ENCODE assay signal across 17 mouse cellular contexts in the genomic region with DNA sequence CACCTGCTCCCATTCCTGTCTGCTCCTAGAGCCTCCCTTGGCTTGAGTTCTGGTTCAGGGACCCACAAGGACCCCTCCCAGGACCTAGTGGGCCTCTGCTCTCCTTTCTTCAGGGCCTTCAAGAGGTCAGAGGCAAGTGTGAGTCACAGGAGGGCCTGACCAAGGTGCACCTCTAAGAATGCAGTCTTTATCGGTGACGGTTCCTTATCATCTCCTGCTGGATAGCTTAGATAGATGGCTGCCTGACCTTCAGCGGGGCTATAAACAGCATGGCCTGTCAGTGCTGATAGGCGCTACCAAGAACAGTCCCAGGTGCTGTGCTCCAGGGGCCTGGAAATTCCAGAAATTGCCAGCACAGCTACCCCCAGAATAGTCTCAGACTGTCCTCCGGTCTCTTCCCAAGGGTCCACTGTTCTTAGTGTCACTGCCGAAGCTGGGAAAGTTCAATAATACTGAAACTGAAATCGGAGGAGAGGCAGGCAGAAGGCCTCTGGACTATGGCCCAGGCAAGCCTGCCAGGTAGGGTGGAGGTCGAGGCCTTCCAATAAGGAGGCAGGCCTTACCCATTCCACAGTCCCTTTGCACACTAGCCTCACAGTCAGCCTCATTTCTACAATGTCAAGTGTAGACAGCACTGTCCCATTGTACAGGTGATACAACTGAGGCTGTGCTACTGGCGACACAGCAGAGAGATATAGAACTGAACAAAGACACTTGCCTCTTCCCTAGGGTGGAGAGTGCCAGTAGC. TPM values are rescaled to one million over a fixed set of nuclear protein-coding genes. Genes with fewer than 3 reads are reported as not detected.
DNase-seq lines count a peak whose midpoint lies in the region; ATAC-seq and TF ChIP-seq lines count a peak whose summit lies in the region.
"Had no signal": no experiment of that assay in that cellular context is flagged by ENCODE, and none has a peak within 500 bp of the region (broad histone marks: within the 10 kb centered on the region; RNA-seq: fewer than 3 reads in every experiment).

No protein-coding gene starts in this region.

- ATAC-seq in heart, embryonic 16.5 days (replicated peaks; ENCODE audit: extremely low read depth, insufficient read depth, low FRiP score): no peak
- peak; percentile 13; the same call in 1 of the 2 replicates for ATAC-seq in liver, embryonic 14.5 days (ENCODE audit: insufficient read depth)
- ATAC-seq in forebrain, embryonic 11.5 days (replicated peaks; ENCODE audit: low FRiP score): no peak
- ATAC-seq: activated CD4-positive, CD25-positive, alpha-beta regulatory T cell, adult 4 months had no signal

- intact Hi-C loops in gastrocnemius, adult 2 months (cut with DNase I): no loop called here

- no peak for TF ChIP-seq EP300 in liver, embryonic 14.5 days (IDR thresholded peaks at IDR 0.05; ENCODE audit: low read depth)

- H3K9me3 ChIP-seq in heart, embryonic 16.5 days (replicated peaks; ENCODE audit: control insufficient read depth, low read length): no peaks in the 10 kb centered on the region
- H3K9me3 ChIP-seq in liver, embryonic 14.5 days (ENCODE audit: control insufficient read depth, low read length): no peaks in the 10 kb centered on the region
- H3K9me3 ChIP-seq in forebrain, embryonic 11.5 days (ENCODE audit: control insufficient read depth, low read length): no peaks in the 10 kb centered on the region
- H3K9me3 ChIP-seq: embryonic facial prominence, embryonic 10.5 days; forebrain, embryonic 12.5 days; G1E; midbrain, embryonic 10.5 days had no signal

- WGBS in heart, embryonic 16.5 days: 38% methylated on average over 9 of the region's 9 CpGs
- 42% methylated on average over 9 of the region's 9 CpGs for WGBS in liver, embryonic 14.5 days (ENCODE audit: insufficient replicate concordance)
- WGBS in forebrain, embryonic 11.5 days: 85% methylated on average over 9 of the region's 9 CpGs

- peak overlapping the region; percentile 93 for H3K9ac ChIP-seq in heart, embryonic 16.5 days (ENCODE audit: low read length)
- H3K9ac ChIP-seq in liver, embryonic 14.5 days (replicated peaks): no peak overlapping the region
- H3K9ac ChIP-seq in forebrain, embryonic 11.5 days (ENCODE audit: low read length): no peak overlapping the region
- H3K9ac ChIP-seq: forebrain, embryonic 12.5 days had no signal

- TF ChIP-seq CTCF in gastrocnemius, adult 2 months (IDR thresholded peaks at IDR 0.05): no peak
- TF ChIP-seq CTCF in liver, embryonic 14.5 days (IDR thresholded peaks at IDR 0.05; ENCODE audit: low read depth): no peak

- H3K4me1 ChIP-seq in heart, embryonic 16.5 days (ENCODE audit: control insufficient read depth, insufficient read depth, low read length): peaks cover 49% of the 10 kb centered on the region
- H3K4me1 ChIP-seq in liver, embryonic 14.5 days (replicated peaks; ENCODE audit: control insufficient read depth in 2 of 2, insufficient read depth in 2 of 2, low read length in 1 of 2): 0 out of 4 replicates have a peak, but pooled peaks cover 0 to 2% of the 10 kb centered on the region in 2 experiments
- H3K4me1 ChIP-seq in forebrain, embryonic 11.5 days (replicated peaks; ENCODE audit: control insufficient read depth, insufficient read depth, low read length): no peaks in the 10 kb centered on the region
- H3K4me1 ChIP-seq: forebrain, embryonic 12.5 days; midbrain, embryonic 10.5 days had no signal

- peaks cover 5% of the 10 kb centered on the region for H3K36me3 ChIP-seq in heart, embryonic 16.5 days (ENCODE audit: control insufficient read depth, insufficient read depth)
- H3K36me3 ChIP-seq in liver, embryonic 14.5 days (replicated peaks; ENCODE audit: control insufficient read depth, insufficient read depth, low read depth): no peaks in the 10 kb centered on the region
- H3K36me3 ChIP-seq in forebrain, embryonic 11.5 days (ENCODE audit: control insufficient read depth, insufficient read depth, low read length): no peaks in the 10 kb centered on the region
- H3K36me3 ChIP-seq: embryonic facial prominence, embryonic 10.5 days; forebrain, embryonic 12.5 days; G1E; midbrain, embryonic 10.5 days had no signal

- no peaks in the 10 kb centered on the region for H3K27me3 ChIP-seq in heart, embryonic 16.5 days (ENCODE audit: control insufficient read depth, insufficient read depth, low read length)
- no peaks in the 10 kb centered on the region for H3K27me3 ChIP-seq in liver, embryonic 14.5 days (ENCODE audit: control insufficient read depth, insufficient read depth, low read length)
- H3K27me3 ChIP-seq in forebrain, embryonic 11.5 days (ENCODE audit: control insufficient read depth, insufficient read depth, low read length): no peaks in the 10 kb centered on the region
- H3K27me3 ChIP-seq: forebrain, embryonic 12.5 days had no signal

- peak overlapping the region; percentile 89 for H3K4me2 ChIP-seq in heart, embryonic 16.5 days (ENCODE audit: low read depth, low read length)
- no peak overlapping the region for H3K4me2 ChIP-seq in liver, embryonic 14.5 days (ENCODE audit: low read depth)
- no peak overlapping the region for H3K4me2 ChIP-seq in forebrain, embryonic 11.5 days (ENCODE audit: low read depth, low read length, severe bottlenecking)
- H3K4me2 ChIP-seq: forebrain, embryonic 12.5 days had no signal

- peak overlapping the region; percentile 88 for H3K4me3 ChIP-seq in gastrocnemius, adult 2 months
- peak overlapping the region; percentile 72 for H3K4me3 ChIP-seq in heart, embryonic 16.5 days (ENCODE audit: low read length)
- H3K4me3 ChIP-seq in liver, embryonic 14.5 days (ENCODE audit: insufficient read depth in 1 of 2, low read depth in 2 of 2, low read length in 2 of 2): no peak overlapping the region
- H3K4me3 ChIP-seq in forebrain, embryonic 11.5 days (ENCODE audit: low read depth, low read length): no peak overlapping the region
- H3K4me3 ChIP-seq: embryonic facial prominence, embryonic 10.5 days; forebrain, embryonic 12.5 days; left cerebral cortex, adult 2 months; midbrain, embryonic 10.5 days had no signal

- H3K27ac ChIP-seq in gastrocnemius, adult 2 months: peak overlapping the region; percentile 99
- H3K27ac ChIP-seq in heart, embryonic 16.5 days (ENCODE audit: low read length): peak overlapping the region; percentile 98
- no peak overlapping the region for H3K27ac ChIP-seq in liver, embryonic 14.5 days
- H3K27ac ChIP-seq in forebrain, embryonic 11.5 days (ENCODE audit: low read depth, low read length): no peak overlapping the region
- H3K27ac ChIP-seq: embryonic facial prominence, embryonic 10.5 days; forebrain, embryonic 12.5 days; left cerebral cortex, adult 2 months; midbrain, embryonic 10.5 days had no signal

- peak; percentile 78 for DNase-seq in gastrocnemius, adult 2 months
- no peak for DNase-seq in gastrocnemius, adult 8-10 months (ENCODE audit: low spot score in 2 of 2)
- DNase-seq in adipocyte (ENCODE audit: low spot score): peak; percentile 82
- DNase-seq in liver, embryonic 14.5 days (ENCODE audit: low read depth in 3 of 3, low spot score in 3 of 3): no peak
- DNase-seq in forebrain, embryonic 11.5 days (ENCODE audit: low spot score): no peak
- DNase-seq in urinary bladder, postnatal 10 days (ENCODE audit: low spot score): no peak
- DNase-seq in c-Kit-positive CD71-positive TER-119-positive erythroid progenitor cells, embryonic 14.5 days (ENCODE audit: low spot score): no peak
- DNase-seq: cerebellum, adult 8-10 months; gastrocnemius, postnatal 36 days; lung, adult 2 months had no signal

RNA-seq across cellular contexts. Expression of a gene that starts 3.0 kb away (rescaled TPM):
- 1,000 to 10,000 TPM; 1,886 to 2,548 TPM for total RNA-seq in gastrocnemius, adult 2 months (2021)
- total RNA-seq in gastrocnemius, adult 8-10 months (2022): 1,000 to 10,000 TPM; 1,553 to 2,052 (median 1,838) TPM
- 356 and 369 TPM in 2 replicates for polyA plus RNA-seq in heart, embryonic 16.5 days (2015; fragmentation: Nextera tagmentation; extraction: Ambion mirVana)
- polyA plus RNA-seq in liver, embryonic 14.5 days (2012; rRNA removed): 0.03 and 0.07 TPM in 2 replicates
- 0.04 and 0.05 TPM in 2 replicates for polyA plus RNA-seq in liver, embryonic 14.5 days (2014; fragmentation: Nextera tagmentation; extraction: Ambion mirVana)
- polyA plus RNA-seq in forebrain, embryonic 11.5 days (2014; fragmentation: Nextera tagmentation; extraction: Ambion mirVana): not detected in 2 replicates
- polyA plus RNA-seq: activated CD4-positive, CD25-positive, alpha-beta regulatory T cell, adult 4 months; embryonic facial prominence, embryonic 10.5 days; G1E had no signal

RNA-seq across cellular contexts. Expression of a gene that starts 14.4 kb away (rescaled TPM):
- not detected for total RNA-seq in gastrocnemius, adult 2 months (2021)
- total RNA-seq in gastrocnemius, adult 8-10 months (2022): not detected
- polyA plus RNA-seq in heart, embryonic 16.5 days (2015; fragmentation: Nextera tagmentation; extraction: Ambion mirVana): 6.8 and 8.5 TPM in 2 replicates
- polyA plus RNA-seq in liver, embryonic 14.5 days (2012; rRNA removed): not detected in 2 replicates
- polyA plus RNA-seq in liver, embryonic 14.5 days (2014; fragmentation: Nextera tagmentation; extraction: Ambion mirVana): not detected in 2 replicates
- polyA plus RNA-seq in forebrain, embryonic 11.5 days (2014; fragmentation: Nextera tagmentation; extraction: Ambion mirVana): 0.12 and 0.84 TPM in 2 replicates
- total RNA-seq: gastrocnemius, postnatal 36 days; left cerebral cortex, adult 2 months had no signal
- polyA plus RNA-seq: activated CD4-positive, CD25-positive, alpha-beta regulatory T cell, adult 4 months; G1E; lung, adult 2 months had no signal

Comparison
In these comparisons a context has a peak if more than half of its experiments do, and no peak if none do; other contexts are left out.
1. DNase-seq: peak in gastrocnemius, adult 2 months (single experiment) and adipocyte (single experiment); none in gastrocnemius, adult 8-10 months (0 of 2), liver, embryonic 14.5 days (0 of 3), forebrain, embryonic 11.5 days (single experiment), urinary bladder, postnatal 10 days (single experiment) and c-Kit-positive CD71-positive TER-119-positive erythroid progenitor cells, embryonic 14.5 days (single experiment).
2. H3K27ac ChIP-seq: peak in gastrocnemius, adult 2 months (single experiment) and heart, embryonic 16.5 days (single experiment); none in liver, embryonic 14.5 days (single experiment) and forebrain, embryonic 11.5 days (single experiment).
3. H3K4me3 ChIP-seq: peak in gastrocnemius, adult 2 months (single experiment) and heart, embryonic 16.5 days (single experiment); none in liver, embryonic 14.5 days (0 of 2) and forebrain, embryonic 11.5 days (single experiment).
4. RNA of a gene that starts 3.0 kb away (polyA plus RNA-seq): 356 to 369 TPM in heart, embryonic 16.5 days; 0.03 to 0.07 TPM in liver, embryonic 14.5 days and not detected in forebrain, embryonic 11.5 days; every median in the first group is over 100 times any median in the second.